Mouse (Mus musculus) MEL-GATA-1-ER (cell line): ENCODE measurements around the gene Tex14.
"Not testable (repeated sequence)": the region's sequence is repeated elsewhere in the genome, so short reads cannot be mapped to it uniquely, and the experiment has no call there.

Experiments used
- DNase-seq: peaks from one replicate; pipeline ENCODE4 v3.0.0-alpha.2; 2012; ENCODE audit warnings: low read depth; ENCODE audit errors: extremely low read depth

Gene Tex14

GRCm38 (mm10) chr11:87448476-87449199 is 43.8 kb downstream of the Tex14 start:
- peak; percentile 100 for DNase-seq

- DNase-seq = no peak
These were observed 44.3 kb downstream of the Tex14 start for GRCm38 (mm10) chr11:87449200-87449547.

GRCm38 (mm10) chr11:87449847-87450246 is 45.0 kb downstream of the Tex14 start:
- DNase-seq = not testable (repeated sequence)

GRCm38 (mm10) chr11:87452779-87453178 is 47.9 kb downstream of the Tex14 start:
- DNase-seq = not testable (repeated sequence)

GRCm38 (mm10) chr11:87453216-87454034 is 48.6 kb downstream of the Tex14 start:
- no peak for DNase-seq

- no peak for DNase-seq
These were observed 49.3 kb downstream of the Tex14 start for GRCm38 (mm10) chr11:87454035-87454690.

- no peak for DNase-seq
These were observed 50.7 kb downstream of the Tex14 start for GRCm38 (mm10) chr11:87455573-87455972.

GRCm38 (mm10) chr11:87455984-87456383 is 51.1 kb downstream of the Tex14 start:
- DNase-seq = no peak

- DNase-seq = no peak
These were observed 55.7 kb downstream of the Tex14 start for GRCm38 (mm10) chr11:87460566-87460965.

GRCm38 (mm10) chr11:87461780-87462460 is 57.1 kb downstream of the Tex14 start:
- DNase-seq = peak; percentile 73

- DNase-seq = peak; percentile 98
These were observed 57.8 kb downstream of the Tex14 start for GRCm38 (mm10) chr11:87462461-87463242.

- DNase-seq = no peak
These were observed 58.3 kb downstream of the Tex14 start for GRCm38 (mm10) chr11:87463243-87463540.

GRCm38 (mm10) chr11:87463792-87464430 is 59.0 kb downstream of the Tex14 start:
- not testable (repeated sequence) for DNase-seq

GRCm38 (mm10) chr11:87465990-87466593 is 61.2 kb downstream of the Tex14 start:
- DNase-seq = peak; percentile 91

GRCm38 (mm10) chr11:87467491-87468277 is 62.8 kb downstream of the Tex14 start:
- no peak for DNase-seq

GRCm38 (mm10) chr11:87468278-87468655 is 63.4 kb downstream of the Tex14 start:
- DNase-seq = no peak

GRCm38 (mm10) chr11:87468706-87469315 is 63.9 kb downstream of the Tex14 start:
- no peak for DNase-seq

GRCm38 (mm10) chr11:87470807-87471698 is 66.2 kb downstream of the Tex14 start:
- DNase-seq = peak; percentile 96
